Mouse (Mus musculus) embryonic fibroblast, embryonic 13.5 days (primary cell): ENCODE results near the gene Hspa5.

ENCODE experiments used
- CTCF ChIP-seq: IDR thresholded peaks from 2 replicates; pipeline ENCODE4 v1.5.1; 2011; ENCODE audit warnings: mild to moderate bottlenecking, control low read depth, low read length, moderate library complexity, borderline replicate concordance; ENCODE audit not compliant: insufficient read depth
- POLR2A ChIP-seq: IDR thresholded peaks from 2 replicates; pipeline ENCODE4 v1.6.1; 2011; ENCODE audit warnings: low read depth, mild to moderate bottlenecking, control low read depth, low read length, moderate library complexity

DNA sequence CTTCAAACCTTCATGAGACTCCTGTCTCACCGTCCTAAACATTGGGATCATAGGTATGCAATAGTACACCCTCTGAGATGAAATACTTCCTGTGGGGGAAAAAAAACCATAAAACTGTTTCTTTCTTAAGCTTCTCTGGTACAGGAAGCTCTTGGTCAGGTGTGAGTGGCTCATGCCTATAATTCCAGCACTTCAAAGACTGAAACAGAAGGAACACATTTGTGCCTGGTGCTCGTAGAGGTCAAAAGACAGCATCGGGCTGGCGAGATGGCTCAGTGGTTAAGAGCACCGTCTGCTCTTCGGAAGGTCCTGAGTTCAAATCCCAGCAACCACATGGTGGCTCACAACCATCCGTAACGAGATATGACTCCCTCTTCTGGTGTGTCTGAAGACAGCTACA is 27.3 kb upstream of the Hspa5 start:
- no peak for TF ChIP-seq CTCF
- TF ChIP-seq POLR2A: no peak
